Mouse (Mus musculus) MEL (cell line): ENCODE results near the gene Igdcc3. TPM values are rescaled to one million over a fixed set of nuclear protein-coding genes. Genes with fewer than 3 reads are reported as not detected.

Source experiments
- DNase-seq: peaks from one replicate; pipeline ENCODE4 v3.0.0; 2011; ENCODE audit warnings: low read depth, low spot score
- H3K27ac ChIP-seq: 2 replicates; pipeline ENCODE4 v1.5.1; 2012; ENCODE audit warnings: low read depth, mild to moderate bottlenecking, control low read depth, low read length, moderate library complexity; ENCODE audit not compliant: control insufficient read depth
- H3K27me3 ChIP-seq, 2 experiments: fragments of 150-350 bp in 1 of 2; sonication (generic) in 1 of 2; 2 replicates each; pipeline ENCODE4 v1.6.1; 2012; ENCODE audit warnings: low read length in 2 of 2, mild to moderate bottlenecking in 2 of 2, improper control_type of control experiment in 1 of 2, moderate library complexity in 1 of 2; ENCODE audit not compliant: insufficient read depth in 2 of 2, control insufficient read depth in 1 of 2
- H3K36me3 ChIP-seq, 2 experiments: 2 replicates each; pipeline ENCODE4 v1.6.1; 2012 to 2014; ENCODE audit warnings: low read length in 2 of 2, improper control_type of control experiment in 1 of 2, inconsistent platforms in 1 of 2, mild to moderate bottlenecking in 1 of 2; ENCODE audit not compliant: insufficient read depth in 2 of 2, control insufficient read depth in 1 of 2
- H3K4me1 ChIP-seq, 2 experiments: fragments of 150-350 bp in 1 of 2; sonication (generic) in 1 of 2; 2 replicates each; pipeline ENCODE4 v1.6.1; 2012; ENCODE audit warnings: low read length in 2 of 2, improper control_type of control experiment in 1 of 2, mild to moderate bottlenecking in 1 of 2; ENCODE audit not compliant: insufficient read depth in 2 of 2, control insufficient read depth in 1 of 2
- H3K4me3 ChIP-seq, 2 experiments: fragments of 150-350 bp in 1 of 2; sonication (generic) in 1 of 2; 2 replicates each; pipeline ENCODE4 v1.5.1; 2012; ENCODE audit warnings: low read depth in 2 of 2, low read length in 2 of 2, mild to moderate bottlenecking in 2 of 2, moderate library complexity in 2 of 2, control low read depth in 1 of 2, improper control_type of control experiment in 1 of 2; ENCODE audit not compliant: control insufficient read depth in 1 of 2, insufficient read depth in 1 of 2
- H3K79me2 ChIP-seq: 2 replicates; pipeline ENCODE4 v1.6.1; 2012; ENCODE audit warnings: mild to moderate bottlenecking, low read length, moderate library complexity; ENCODE audit not compliant: control insufficient read depth, poor library complexity, insufficient read depth
- H3K9ac ChIP-seq: 2 replicates; pipeline ENCODE4 v1.6.1; 2012; ENCODE audit warnings: low read depth, mild to moderate bottlenecking, control low read depth, low read length, moderate library complexity; ENCODE audit not compliant: control insufficient read depth, poor library complexity, severe bottlenecking
- H3K9me3 ChIP-seq: fragments of 150-350 bp; sonication (generic); replicated peaks from 2 replicates; pipeline ENCODE4 v1.6.1; 2012; ENCODE audit warnings: mild to moderate bottlenecking, low read length, improper control_type of control experiment, moderate library complexity; ENCODE audit not compliant: insufficient read depth
- BHLHE40 ChIP-seq: IDR thresholded peaks from 2 replicates; pipeline ENCODE4 v1.6.1; 2012; ENCODE audit warnings: low read depth, mild to moderate bottlenecking, inconsistent platforms, low read length, improper control_type of control experiment, borderline replicate concordance
- CHD1 ChIP-seq: IDR thresholded peaks from 2 replicates; pipeline ENCODE4 v1.6.1; 2012; ENCODE audit warnings: low read depth, mild to moderate bottlenecking, inconsistent platforms, low read length, improper control_type of control experiment
- CTCF ChIP-seq, 3 experiments: IDR thresholded peaks in 2 of 3; conservative IDR thresholded peaks in 1 of 3; 2 replicates each; pipeline ENCODE4 v1.5.1; 2011 to 2012; ENCODE audit warnings: low read length in 3 of 3, low read depth in 2 of 3, mild to moderate bottlenecking in 2 of 3, improper control_type of control experiment in 1 of 3, inconsistent platforms in 1 of 3, mixed read lengths in 1 of 3, moderate library complexity in 1 of 3; ENCODE audit not compliant: control insufficient read depth in 1 of 3, insufficient read depth in 1 of 3, poor library complexity in 1 of 3, severe bottlenecking in 1 of 3
- GATA1 ChIP-seq: IDR thresholded peaks from 2 replicates; pipeline ENCODE4 v1.6.1; 2011; ENCODE audit warnings: low read depth, low read length, improper control_type of control experiment
- KAT2A ChIP-seq: conservative IDR thresholded peaks from 2 replicates; pipeline ENCODE4 v1.6.1; 2012; ENCODE audit warnings: low read depth, low read length, improper control_type of control experiment, inconsistent platforms
- MAFK ChIP-seq: IDR thresholded peaks from 2 replicates; pipeline ENCODE4 v1.6.1; 2011; ENCODE audit warnings: low read depth, mild to moderate bottlenecking, low read length, improper control_type of control experiment, borderline replicate concordance
- MAX ChIP-seq: IDR thresholded peaks from 2 replicates; pipeline ENCODE4 v1.6.1; 2011; ENCODE audit warnings: low read length, improper control_type of control experiment
- MXI1 ChIP-seq: IDR thresholded peaks from 2 replicates; pipeline ENCODE4 v1.6.1; 2011; ENCODE audit warnings: mild to moderate bottlenecking, low read depth, low read length, improper control_type of control experiment
- NELFE ChIP-seq: IDR thresholded peaks from 2 replicates; pipeline ENCODE4 v1.6.1; 2011; ENCODE audit warnings: low read depth, low read length, improper control_type of control experiment
- POLR2AphosphoS2 ChIP-seq: IDR thresholded peaks from 2 replicates; pipeline ENCODE4 v1.6.1; 2011; ENCODE audit warnings: low read length, improper control_type of control experiment
- RAD21 ChIP-seq: IDR thresholded peaks from 2 replicates; pipeline ENCODE4 v1.6.1; 2011; ENCODE audit warnings: mild to moderate bottlenecking, low read depth, low read length, improper control_type of control experiment
- TAL1 ChIP-seq: IDR thresholded peaks from 2 replicates; pipeline ENCODE4 v1.6.1; 2012; ENCODE audit warnings: mild to moderate bottlenecking, inconsistent platforms, low read length, moderate library complexity, mixed read lengths
- TBP ChIP-seq: IDR thresholded peaks from 2 replicates; pipeline ENCODE4 v1.8.0; 2011; ENCODE audit warnings: low read depth, low read length, improper control_type of control experiment
- UBTF ChIP-seq: IDR thresholded peaks from 2 replicates; pipeline ENCODE4 v1.6.1; 2012; ENCODE audit warnings: low read depth, mild to moderate bottlenecking, inconsistent platforms, low read length, improper control_type of control experiment, moderate library complexity, borderline replicate concordance; ENCODE audit not compliant: insufficient read depth
- USF2 ChIP-seq, 2 experiments: IDR thresholded peaks; 2 replicates each; pipeline ENCODE4 v1.6.1; 2011 to 2012; ENCODE audit warnings: improper control_type of control experiment in 2 of 2, low read length in 2 of 2, borderline replicate concordance in 1 of 2, inconsistent platforms in 1 of 2, low read depth in 1 of 2, mild to moderate bottlenecking in 1 of 2; ENCODE audit not compliant: insufficient read depth in 1 of 2
- ZKSCAN1 ChIP-seq: IDR thresholded peaks from 2 replicates; pipeline ENCODE4 v1.6.1; 2012; ENCODE audit warnings: low read depth, mild to moderate bottlenecking, inconsistent platforms, low read length, improper control_type of control experiment, moderate library complexity
- polyA plus RNA-seq, 2 experiments: library from polyadenylated mRNA; stranded (reverse) in 1 of 2; unstranded in 1 of 2; fragments of >175 nt in 1 of 2; fragments of >200 nt in 1 of 2; gene quantifications; 2 replicates each; pipeline versions ENCODE4 v1.2.1 to v1.2.4; 2012; ENCODE audit warnings: low replicate concordance in 2 of 2, low read depth in 1 of 2; ENCODE audit not compliant: insufficient read length in 2 of 2, insufficient read depth in 1 of 2, missing spikeins in 1 of 2
- total RNA-seq: library from RNA; depleted of rRNA; stranded (reverse); fragments of 300-350 nt; gene quantifications from 2 replicates; pipeline ENCODE4 v1.2.3, GENCODE M21; 2012

Igdcc3 gene
- total and polyA plus RNA-seq, 3 experiments, result not detected

DNA sequence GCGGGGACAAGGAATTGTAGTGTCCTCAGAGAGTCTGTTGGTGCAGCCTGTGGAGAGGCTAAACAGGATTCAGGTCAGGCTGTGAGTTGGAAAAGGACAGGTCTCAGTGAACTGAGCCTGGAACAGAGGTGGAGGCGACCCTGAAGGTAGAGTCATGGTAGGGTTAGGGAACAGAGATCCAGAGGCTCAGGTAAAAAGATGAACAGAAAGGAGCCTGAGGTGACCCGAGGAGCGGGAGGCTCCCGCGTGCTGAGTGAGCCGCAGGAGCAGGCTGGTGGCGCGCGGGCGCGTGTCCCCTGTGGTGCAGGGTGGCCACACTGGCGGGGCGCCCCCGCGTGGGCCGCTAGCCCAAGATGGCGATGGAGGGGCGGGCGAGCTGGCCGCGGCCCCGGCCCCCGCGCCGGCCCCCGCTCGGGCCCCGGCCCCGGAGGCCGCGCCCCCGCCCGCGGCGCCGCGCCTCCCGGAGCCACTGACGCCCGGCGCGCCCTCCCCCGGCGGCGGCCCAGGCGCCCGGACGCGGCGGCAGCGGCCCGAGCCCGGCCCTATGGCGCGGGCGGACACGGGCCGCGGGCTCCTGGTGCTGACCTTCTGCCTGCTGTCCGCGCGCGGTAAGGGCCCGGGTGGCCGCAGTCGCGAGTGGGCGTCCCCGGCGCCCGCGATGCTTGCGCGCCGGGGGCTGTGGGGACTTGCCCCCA, 39.9 kb upstream of the Igdcc3 start, which contains the start of gene Igdcc4:
Igdcc4 (plus strand) TSS at position 496 of the 695 bp plus-strand sequence.
- Histone ChIP-seq H3K27me3 (no peaks in the 10 kb centered on the region; a peak in 3 of 4 replicates), H3K4me3 (no peak within 1 kb of the TSS)

GRCm38 (mm10) chr9:65101686-65102376, 39.2 kb upstream of the Igdcc3 start:
- Histone ChIP-seq H3K79me2 (no peaks in the 10 kb centered on the region), H3K36me3 (no peaks in the 10 kb centered on the region), H3K4me1 (no peaks in the 10 kb centered on the region), H3K27me3 (peaks cover 0 to 3% of the 10 kb centered on the region in 2 experiments; a peak in 3 of 4 replicates), H3K4me3 (no peak overlapping the region), H3K27ac (no peak overlapping the region), H3K9ac (no peak overlapping the region), H3K9me3 (no peaks in the 10 kb centered on the region)
- no peak for TF ChIP-seq GATA1
- TF ChIP-seq NELFE, result no peak
- TF ChIP-seq UBTF, result no peak
- TF ChIP-seq USF2 (IDR thresholded peaks at IDR 0.05; ENCODE audit: borderline replicate concordance in 1 of 2, insufficient read depth in 1 of 2, low read depth in 1 of 2, low read length in 2 of 2), result no peak
- no peak for TF ChIP-seq CHD1
- no peak for TF ChIP-seq ZKSCAN1
- no peak for TF ChIP-seq CTCF (IDR thresholded peaks at IDR 0.05 in 2 of 3, conservative IDR thresholded peaks at IDR 0.05 in 1 of 3; ENCODE audit: control insufficient read depth in 1 of 3, insufficient read depth in 1 of 3, low read depth in 2 of 3, low read length in 3 of 3, poor library complexity in 1 of 3, severe bottlenecking in 1 of 3)
- TF ChIP-seq TBP, result no peak
- no peak for TF ChIP-seq POLR2AphosphoS2
- TF ChIP-seq TAL1, result no peak
- TF ChIP-seq MXI1, result no peak
- DNase-seq, result no peak

More for the DNA sequence above, 39.9 kb upstream of the Igdcc3 start, which contains the start of gene Igdcc4:
- no peak for TF ChIP-seq MXI1
- no peak for TF ChIP-seq MAFK
- TF ChIP-seq BHLHE40, result no peak
- TF ChIP-seq KAT2A, result no peak
- TF ChIP-seq POLR2AphosphoS2, result no peak
- no peak for TF ChIP-seq RAD21
- no peak for TF ChIP-seq MAX
- Histone ChIP-seq H3K9ac (no peak within 1 kb of the TSS), H3K79me2 (no peaks in the 10 kb centered on the region), H3K27ac (no peak within 1 kb of the TSS), H3K9me3 (no peaks in the 10 kb centered on the region), H3K36me3 (no peaks in the 10 kb centered on the region), H3K4me1 (no peaks in the 10 kb centered on the region)
- no peak for DNase-seq
